Mouse (Mus musculus) bone marrow, adult 2 months (tissue): ENCODE measurements around the gene Rps28. TPM values are rescaled to one million over a fixed set of nuclear protein-coding genes. Genes with fewer than 3 reads are reported as not detected.

Source experiments
- H3K27ac ChIP-seq: fragments of 200-500 bp; 2 replicates; pipeline ENCODE4 v1.5.1; 2012; ENCODE audit warnings: low read depth, mild to moderate bottlenecking, control low read depth, inconsistent platforms, low read length; ENCODE audit not compliant: control insufficient read depth, poor library complexity, insufficient read depth
- H3K4me1 ChIP-seq: fragments of 200-500 bp; 2 replicates; pipeline ENCODE4 v1.6.1; 2011; ENCODE audit warnings: low read length; ENCODE audit not compliant: control insufficient read depth, insufficient read depth
- H3K4me3 ChIP-seq: fragments of 200-500 bp; replicated peaks from 2 replicates; pipeline ENCODE3; 2011; ENCODE audit warnings: mild to moderate bottlenecking, low read depth, low read length, control low read depth; ENCODE audit not compliant: control insufficient read depth
- CTCF ChIP-seq: fragments of 200-500 bp; IDR thresholded peaks from 2 replicates; pipeline ENCODE4 v1.5.1; 2011; ENCODE audit warnings: low read length, control low read depth; ENCODE audit not compliant: control insufficient read depth, insufficient read depth
- POLR2A ChIP-seq: fragments of 200-500 bp; IDR thresholded peaks from 2 replicates; pipeline ENCODE4 v1.6.1; 2011; ENCODE audit warnings: low read depth, mild to moderate bottlenecking, control low read depth, low read length, borderline replicate concordance; ENCODE audit not compliant: control insufficient read depth
- WGBS: fragments of 180-500 bp; shearing (Covaris S2); methylation state at CpG from one replicate; pipeline ENCODE4 v1.1.7; 2018; 5-methylcytosine and 5-hydroxymethylcytosine counted together
- polyA plus RNA-seq: library from polyadenylated mRNA; stranded (reverse); fragments of >200 nt; gene quantifications from 2 replicates; pipeline ENCODE4 v1.2.4, GENCODE M21; 2011; ENCODE audit warnings: low replicate concordance; ENCODE audit not compliant: missing spikeins, insufficient read depth, insufficient read length

The Rps28 gene
- polyA plus RNA-seq, 1 experiment = 1,879 TPM

GRCm38 (mm10) chr17:33807181-33807888 lies 17.0 kb downstream of the Rps28 start:
- no peak for TF ChIP-seq CTCF
- no peak for TF ChIP-seq POLR2A
- WGBS = 72% methylated on average over 8 of the region's 9 CpGs
- H3K27ac ChIP-seq = no peak overlapping the region
- H3K4me1 ChIP-seq = no peaks in the 10 kb centered on the region; the same call in 1 of the 2 replicates
- no peak overlapping the region for H3K4me3 ChIP-seq

GRCm38 (mm10) chr17:33804745-33805144 lies 19.6 kb downstream of the Rps28 start:
- WGBS = 66% methylated on average over 1 of the region's 1 CpGs
- no peak for TF ChIP-seq POLR2A
- TF ChIP-seq CTCF = no peak
- no peak overlapping the region for H3K4me3 ChIP-seq
- no peak overlapping the region for H3K27ac ChIP-seq
- H3K4me1 ChIP-seq = no peaks in the 10 kb centered on the region

DNA sequence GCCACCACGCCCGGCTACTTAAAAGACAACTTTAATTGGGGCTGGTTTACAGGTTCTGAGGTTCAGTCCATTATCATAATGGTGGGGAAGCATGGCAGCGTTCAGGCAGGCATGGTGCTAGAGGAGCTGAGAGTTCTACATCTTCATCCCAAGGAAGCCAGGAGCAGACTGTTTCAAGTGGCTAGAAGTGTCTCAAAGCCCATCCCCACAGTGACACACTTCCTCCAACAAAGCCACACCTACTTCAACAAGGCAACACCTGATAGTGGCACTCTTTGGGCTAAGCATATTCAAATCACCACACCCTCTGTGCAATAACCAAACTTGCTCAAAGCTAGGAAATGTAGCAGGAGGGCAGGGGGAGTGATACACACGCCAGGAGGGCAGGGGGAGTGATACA lies 20.2 kb downstream of the Rps28 start:
- Histone ChIP-seq H3K4me1 (no peaks in the 10 kb centered on the region), H3K4me3 (no peak overlapping the region), H3K27ac (no peak overlapping the region)
- TF ChIP-seq POLR2A (no peak), CTCF (no peak)
- 59% methylated on average over 4 of the region's 4 CpGs for WGBS

DNA sequence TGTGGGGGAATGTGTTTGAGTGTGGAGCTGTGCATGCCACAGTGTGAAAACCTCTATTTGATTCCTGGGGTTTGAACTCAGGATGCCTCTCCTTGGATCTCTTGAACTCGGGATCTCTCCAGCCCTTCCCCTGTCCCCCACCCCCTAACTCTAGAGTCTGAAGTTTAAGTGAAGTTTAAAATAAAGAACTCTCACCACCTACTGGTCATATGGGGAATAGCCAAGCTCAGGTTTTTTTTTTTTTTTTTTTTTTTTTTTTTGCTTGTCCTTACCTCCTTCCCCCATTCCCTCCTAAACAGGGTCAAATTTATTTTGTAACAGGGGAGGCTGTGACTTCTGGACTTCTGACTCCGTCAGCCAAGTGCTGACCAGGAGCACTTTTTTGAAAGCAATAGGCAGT lies 22.1 kb downstream of the Rps28 start:
- no peaks in the 10 kb centered on the region for H3K4me1 ChIP-seq
- H3K4me3 ChIP-seq = no peak overlapping the region
- TF ChIP-seq POLR2A = no peak
- TF ChIP-seq CTCF = no peak
- H3K27ac ChIP-seq = no peak overlapping the region
- WGBS = 0% methylated on average over 2 of the region's 2 CpGs

DNA sequence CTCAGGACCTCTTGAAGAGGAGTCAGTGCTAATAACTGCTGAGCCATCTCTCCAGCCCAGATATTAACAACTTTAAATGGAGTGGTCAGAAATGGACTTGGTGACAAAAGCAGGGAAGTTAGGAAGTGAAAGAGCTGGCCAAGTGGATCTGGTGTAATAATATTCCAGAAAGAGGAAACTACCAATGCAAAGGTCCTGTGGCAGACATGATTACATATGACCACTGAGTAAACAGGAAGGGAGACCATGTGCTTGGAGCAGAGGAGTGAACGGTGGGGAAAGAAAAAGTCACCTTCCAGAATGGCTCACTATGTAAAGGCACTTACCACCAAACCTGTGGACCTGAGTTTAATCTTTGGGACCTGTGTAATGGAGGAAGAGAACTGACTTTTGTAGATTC lies 25.1 kb downstream of the Rps28 start:
- TF ChIP-seq POLR2A (no peak), CTCF (no peak)
- Histone ChIP-seq H3K27ac (no peak overlapping the region), H3K4me1 (no peaks in the 10 kb centered on the region), H3K4me3 (no peak overlapping the region)
- 5% methylated on average over 1 of the region's 1 CpGs for WGBS

GRCm38 (mm10) chr17:33798306-33798705 lies 26.1 kb downstream of the Rps28 start:
- Histone ChIP-seq H3K4me1 (no peaks in the 10 kb centered on the region), H3K4me3 (no peak overlapping the region), H3K27ac (no peak overlapping the region)
- TF ChIP-seq CTCF (no peak), POLR2A (no peak)
- 29% methylated on average over 3 of the region's 3 CpGs for WGBS

DNA sequence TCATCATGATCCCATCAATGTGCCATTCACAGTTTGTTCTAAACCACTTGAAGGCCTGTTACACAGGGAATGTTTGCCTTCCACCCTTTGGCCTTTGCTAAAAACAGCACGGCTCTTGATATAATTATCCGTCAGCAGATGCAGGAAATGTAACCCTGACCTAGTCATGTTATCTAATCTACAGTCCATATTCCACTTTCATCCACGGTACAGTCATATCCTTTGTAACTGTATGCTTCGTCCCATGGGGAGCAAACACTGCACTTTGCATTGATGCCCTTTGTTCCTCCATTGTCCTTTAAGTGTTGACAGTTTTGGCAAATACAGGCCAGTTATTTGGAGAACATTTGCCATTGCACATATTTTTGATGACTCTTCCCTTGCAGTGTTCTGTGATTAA lies 35.6 kb downstream of the Rps28 start:
- Histone ChIP-seq H3K4me1 (no peaks in the 10 kb centered on the region), H3K27ac (no peak overlapping the region), H3K4me3 (no peak overlapping the region)
- TF ChIP-seq CTCF (no peak), POLR2A (no peak)
- 62% methylated on average over 4 of the region's 4 CpGs for WGBS

GRCm38 (mm10) chr17:33786375-33786774 lies 38.0 kb downstream of the Rps28 start:
- H3K4me1 ChIP-seq = no peaks in the 10 kb centered on the region
- no peak overlapping the region for H3K27ac ChIP-seq
- TF ChIP-seq POLR2A = no peak
- TF ChIP-seq CTCF = no peak
- WGBS = 81% methylated on average over 18 of the region's 18 CpGs
- no peak overlapping the region for H3K4me3 ChIP-seq

DNA sequence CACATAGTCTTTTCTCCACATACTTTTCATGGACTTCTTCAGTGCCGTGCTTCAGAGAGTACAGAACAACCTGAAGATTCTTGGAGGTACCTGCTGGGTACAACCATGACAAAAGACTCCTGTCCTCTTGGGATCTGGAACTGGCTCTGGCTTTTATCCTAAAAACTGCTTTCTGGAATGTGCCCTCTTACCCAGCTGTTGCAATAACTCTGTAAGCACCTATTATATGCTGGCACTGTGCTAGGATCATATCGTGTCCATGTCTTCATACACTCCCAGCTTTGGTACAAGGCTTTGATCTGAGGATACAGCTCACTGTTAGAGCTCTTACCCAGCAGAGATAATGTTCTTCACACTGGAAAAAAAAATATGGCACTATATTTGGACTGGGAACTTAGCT lies 39.4 kb downstream of the Rps28 start:
- Histone ChIP-seq H3K27ac (no peak overlapping the region), H3K4me3 (no peak overlapping the region), H3K4me1 (peaks cover 4% of the 10 kb centered on the region)
- TF ChIP-seq CTCF = no peak
- TF ChIP-seq POLR2A = no peak
- WGBS = 80% methylated on average over 2 of the region's 2 CpGs
